Mouse (Mus musculus): Measurements from ENCODE around the gene Alox12b.

DNA sequence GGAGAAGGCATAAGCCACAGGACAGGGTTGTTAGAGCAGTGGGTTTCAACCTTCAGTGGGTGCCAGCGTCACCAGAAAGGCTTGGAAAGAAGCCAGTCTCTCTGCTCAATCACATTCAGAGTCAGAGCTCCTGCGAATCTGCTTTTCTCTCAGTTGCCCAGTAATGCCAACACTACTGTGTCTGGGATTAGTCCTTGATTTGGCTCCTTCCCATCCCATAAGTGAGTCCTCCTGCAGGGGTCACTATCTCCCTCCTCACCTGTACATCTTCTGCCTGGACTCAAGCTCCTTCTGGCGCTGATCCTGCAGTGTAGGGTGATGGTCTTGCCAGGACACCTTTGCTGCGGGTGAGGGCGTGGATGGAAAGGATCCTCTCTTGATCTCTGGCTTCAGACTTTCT lies 40.0 kb downstream of the Alox12b start:
- no peak for TF ChIP-seq CTCF (IDR thresholded peaks at IDR 0.05; ENCODE audit: insufficient read depth, low read depth, low read length)
- TF ChIP-seq POLR2A (IDR thresholded peaks at IDR 0.05; ENCODE audit: insufficient read depth, low read depth, low read length) = no peak
